Mouse (Mus musculus) cerebellum, adult 11-12 months (tissue): Measurements from ENCODE around the gene Trip13.

ENCODE experiments used
- DNase-seq: peaks from one replicate; pipeline ENCODE4 v3.0.0; 2022

Trip13 gene

DNA sequence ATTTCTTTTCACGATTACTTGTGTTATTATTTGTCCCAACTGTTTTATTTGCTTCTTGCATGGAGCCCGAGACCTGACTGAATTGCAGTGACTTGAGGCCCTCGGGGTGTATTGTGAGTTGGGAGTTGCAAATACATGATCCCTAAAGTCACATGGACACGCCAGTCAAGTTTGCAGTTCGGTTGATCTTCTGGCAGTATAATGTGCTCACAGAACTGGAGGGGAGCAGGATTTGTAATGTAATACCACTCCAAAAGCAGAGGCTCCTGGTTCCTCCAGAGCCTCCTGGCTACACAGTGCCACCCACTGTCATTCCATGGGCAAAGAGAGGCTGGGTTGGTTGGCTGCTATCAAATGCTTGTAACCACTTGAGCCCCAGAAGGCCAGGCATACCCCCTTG, 51.0 kb downstream of the Trip13 start:
- DNase-seq = no peak

DNA sequence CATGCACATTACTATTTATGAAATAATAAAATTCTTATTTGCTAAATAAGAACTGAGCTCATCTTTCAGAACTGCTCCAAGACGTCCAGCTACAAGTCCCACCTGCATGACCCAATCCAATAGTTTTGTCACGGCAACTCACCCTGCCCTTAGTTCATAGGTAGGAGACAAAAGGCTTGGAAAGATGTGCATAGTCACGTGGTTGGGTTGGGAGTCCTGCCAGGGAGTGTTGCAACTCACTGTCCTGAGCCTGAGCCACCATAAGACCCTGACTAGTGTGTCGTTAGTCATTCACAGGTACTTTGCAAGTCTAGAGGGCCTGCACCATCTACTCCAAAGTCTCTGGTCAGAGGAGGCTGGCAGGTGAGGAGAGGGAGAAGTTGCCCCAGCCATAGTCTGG, 51.5 kb downstream of the Trip13 start:
- DNase-seq = no peak

DNA sequence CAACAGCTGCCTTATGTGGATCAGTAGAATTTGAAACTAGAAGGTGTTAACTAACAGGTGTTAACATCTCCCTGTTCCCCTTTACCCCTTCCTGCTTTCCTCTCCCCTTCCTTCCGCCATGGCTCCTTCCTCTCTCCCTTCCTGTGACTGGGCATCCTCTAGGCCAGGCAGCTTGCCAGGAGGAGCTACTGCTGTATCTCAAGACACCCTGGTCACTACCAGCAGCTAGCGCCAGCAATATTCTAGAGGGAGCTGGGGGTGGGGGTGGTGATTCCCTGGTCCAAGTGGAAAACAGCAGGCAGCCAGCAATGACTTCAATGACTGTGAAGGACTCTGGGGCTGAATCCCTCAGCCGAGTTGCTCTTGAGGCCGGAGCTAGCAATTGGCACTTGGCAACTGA, 51.9 kb downstream of the Trip13 start:
- DNase-seq = no peak

DNA sequence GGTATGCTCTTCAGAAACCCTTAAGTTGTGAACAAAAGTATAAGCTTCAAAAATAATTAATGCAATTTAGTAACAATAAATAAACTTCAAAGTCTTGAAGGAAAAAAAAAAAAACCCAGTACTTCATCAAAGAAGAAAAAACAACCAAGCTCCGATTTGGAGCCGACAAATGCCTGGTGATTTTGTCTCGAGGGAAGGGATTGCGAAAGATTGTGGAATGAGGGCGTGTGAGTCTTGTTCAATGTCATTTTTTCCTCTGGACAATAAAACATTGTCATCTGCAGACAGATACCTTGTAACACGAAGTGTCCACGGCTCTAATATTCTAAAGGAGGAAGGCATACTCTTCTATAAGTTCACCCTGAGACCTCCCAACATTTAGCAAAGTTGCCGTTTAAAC, 56.2 kb downstream of the Trip13 start:
- DNase-seq = no peak

DNA sequence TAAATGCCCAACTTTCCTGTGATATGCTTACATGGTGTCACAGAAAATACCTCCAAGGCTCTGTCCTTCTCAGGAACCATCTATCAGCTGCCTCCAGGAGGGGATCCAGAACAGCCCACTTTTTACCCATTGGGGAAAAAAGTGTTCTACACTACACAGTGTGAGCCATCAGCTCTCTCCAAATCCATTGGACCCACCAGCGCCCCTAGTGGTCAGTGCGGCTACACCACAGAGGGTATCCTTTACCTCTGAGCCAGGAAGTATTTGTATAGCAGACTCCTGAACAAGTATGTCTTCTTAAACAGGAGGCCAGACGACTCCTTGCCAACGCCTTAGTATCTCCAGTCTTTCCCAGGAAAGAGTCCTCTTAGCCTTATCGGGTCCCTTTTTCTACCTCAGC, 57.8 kb downstream of the Trip13 start:
- no peak for DNase-seq

DNA sequence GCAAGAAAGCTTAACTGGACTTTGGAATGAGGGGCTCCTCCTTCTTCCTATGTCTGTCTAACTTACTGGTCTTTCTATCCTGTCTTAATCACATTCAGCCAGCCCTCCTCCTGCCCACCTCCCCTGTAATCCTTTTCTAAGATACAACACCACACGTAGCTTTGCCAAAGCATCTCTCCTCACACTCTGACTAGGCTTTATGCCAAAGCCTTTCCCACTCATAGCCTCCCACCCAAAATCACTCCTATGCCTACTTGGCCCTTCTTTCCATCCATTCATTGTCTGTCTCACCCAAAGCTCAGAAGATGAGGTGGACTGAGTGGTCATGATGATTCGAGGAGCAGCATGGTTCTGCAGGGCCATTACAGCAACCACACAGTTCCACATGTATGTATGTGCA, 65.4 kb downstream of the Trip13 start:
- no peak for DNase-seq
